Mouse (Mus musculus) kidney, adult 2 months (tissue): ENCODE measurements around the gene Cda.

Experiments
- CTCF ChIP-seq: fragments of 200-500 bp; conservative IDR thresholded peaks from 2 replicates; pipeline ENCODE4 v1.5.1; 2011; ENCODE audit warnings: low read depth, mild to moderate bottlenecking, control low read depth, low read length, moderate library complexity, mixed read lengths; ENCODE audit not compliant: insufficient read depth, insufficient read length
- POLR2A ChIP-seq: fragments of 200-500 bp; IDR thresholded peaks from one replicate; pipeline ENCODE4 v1.6.1; 2011; ENCODE audit warnings: low read depth, low read length, control low read depth

GRCm38 (mm10) chr4:138351821-138352220 lies 16.0 kb downstream of the Cda start:
- TF ChIP-seq CTCF (no peak), POLR2A (no peak)
